Mouse (Mus musculus): ENCODE results near the gene Vsig8. TPM values are rescaled to one million over a fixed set of nuclear protein-coding genes. Genes with fewer than 3 reads are reported as not detected.

Vsig8 gene
- polyA plus RNA-seq, 1 experiment from 2014 or later = 0.39 TPM

DNA sequence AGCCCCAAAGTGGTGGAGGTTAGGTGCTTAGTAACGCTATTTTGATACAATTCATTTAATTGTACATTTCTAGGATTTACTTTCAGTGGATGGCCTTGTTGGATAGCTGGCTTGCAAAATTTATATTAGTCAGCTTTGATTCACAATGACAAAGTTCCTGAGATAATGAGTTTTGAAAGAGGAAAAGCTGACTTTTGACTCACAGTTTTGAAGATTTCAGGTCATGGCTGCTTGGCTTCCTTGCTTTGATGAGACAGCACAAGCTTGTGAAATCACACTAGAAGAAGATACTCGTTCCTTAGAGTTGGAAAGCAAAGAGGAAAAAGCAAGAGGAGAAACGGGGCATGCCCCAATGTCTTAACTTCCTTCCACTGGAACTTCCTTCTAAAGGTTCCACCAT lies 10.4 kb downstream of the Vsig8 start:
- Histone ChIP-seq H3K9ac (replicated peaks; ENCODE audit: low read depth) (no peak overlapping the region), H3K4me1 (ENCODE audit: insufficient read depth, low read depth, low read length) (peaks cover 10% of the 10 kb centered on the region), H3K27me3 (replicated peaks; ENCODE audit: insufficient read depth, low read length) (no peaks in the 10 kb centered on the region; the same call in 1 of the 2 replicates), H3K4me3 (ENCODE audit: low read depth, low read length) (no peak overlapping the region), H3K4me2 (replicated peaks; ENCODE audit: low read depth, low read length) (no peak overlapping the region), H3K36me3 (ENCODE audit: insufficient read depth, low read length) (no peaks in the 10 kb centered on the region), H3K9me3 (ENCODE audit: low read length) (no peaks in the 10 kb centered on the region), H3K27ac (ENCODE audit: low read length) (no peak overlapping the region)
- no peak for DNase-seq (ENCODE audit: low spot score)
- 67% methylated on average over 3 of the region's 3 CpGs for WGBS
- TF ChIP-seq EP300 (IDR thresholded peaks at IDR 0.05) = no peak
- TF ChIP-seq CTCF (IDR thresholded peaks at IDR 0.05) = no peak
- no peak for ATAC-seq

DNA sequence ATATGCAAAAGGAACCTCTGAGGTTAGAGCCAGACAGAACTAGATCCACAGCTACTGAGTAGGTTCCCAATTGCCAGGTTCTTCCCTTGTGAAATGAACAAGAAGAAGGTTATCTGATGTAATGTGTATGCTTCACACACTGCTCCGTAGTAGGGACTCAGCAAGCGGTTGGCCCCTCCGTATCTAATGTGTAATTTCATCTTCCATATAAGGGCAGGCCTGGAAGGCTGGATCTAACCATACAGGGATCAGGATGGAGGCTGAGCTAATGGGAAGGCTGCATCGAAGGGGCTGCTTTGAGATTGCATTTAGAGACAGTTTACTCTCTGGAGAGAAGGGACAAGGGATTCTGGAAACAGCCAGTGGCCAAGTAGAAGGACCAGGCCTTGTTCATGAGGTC lies 12.0 kb downstream of the Vsig8 start:
- no peak for ATAC-seq
- WGBS = 38% methylated on average over 4 of the region's 4 CpGs

GRCm38 (mm10) chr1:172580116-172580515 lies 24.4 kb downstream of the Vsig8 start:
- H3K4me3 ChIP-seq (ENCODE audit: low read depth, low read length) = no peak overlapping the region
- no peak overlapping the region for H3K9ac ChIP-seq (replicated peaks; ENCODE audit: low read depth)
- TF ChIP-seq EP300 (IDR thresholded peaks at IDR 0.05) (no peak), CTCF (IDR thresholded peaks at IDR 0.05) (no peak)
- H3K27me3 ChIP-seq (replicated peaks; ENCODE audit: insufficient read depth, low read length) = no peaks in the 10 kb centered on the region
- H3K9me3 ChIP-seq (ENCODE audit: low read length) = no peaks in the 10 kb centered on the region
- ATAC-seq = peak; percentile 35
- DNase-seq (ENCODE audit: low spot score) = peak; percentile 59
- H3K4me2 ChIP-seq (replicated peaks; ENCODE audit: low read depth, low read length) = no peak overlapping the region
- 48% methylated on average over 6 of the region's 6 CpGs for WGBS
- H3K4me1 ChIP-seq (ENCODE audit: insufficient read depth, low read depth, low read length) = no peaks in the 10 kb centered on the region
- no peaks in the 10 kb centered on the region for H3K36me3 ChIP-seq (ENCODE audit: insufficient read depth, low read length)
- no peak overlapping the region for H3K27ac ChIP-seq (ENCODE audit: low read length)

More for the DNA sequence above, 12.0 kb downstream of the Vsig8 start:
- Histone ChIP-seq H3K27ac (ENCODE audit: low read length) (no peak overlapping the region), H3K36me3 (ENCODE audit: insufficient read depth, low read length) (no peaks in the 10 kb centered on the region), H3K4me2 (replicated peaks; ENCODE audit: low read depth, low read length) (no peak overlapping the region), H3K9ac (replicated peaks; ENCODE audit: low read depth) (no peak overlapping the region), H3K4me3 (ENCODE audit: low read depth, low read length) (no peak overlapping the region), H3K27me3 (replicated peaks; ENCODE audit: insufficient read depth, low read length) (no peaks in the 10 kb centered on the region), H3K4me1 (ENCODE audit: insufficient read depth, low read depth, low read length) (no peaks in the 10 kb centered on the region; the same call in 1 of the 2 replicates), H3K9me3 (ENCODE audit: low read length) (no peaks in the 10 kb centered on the region)
- DNase-seq (ENCODE audit: low spot score) = peak; percentile 3
- TF ChIP-seq EP300 (IDR thresholded peaks at IDR 0.05) = no peak
- TF ChIP-seq CTCF (IDR thresholded peaks at IDR 0.05) = no peak

DNA sequence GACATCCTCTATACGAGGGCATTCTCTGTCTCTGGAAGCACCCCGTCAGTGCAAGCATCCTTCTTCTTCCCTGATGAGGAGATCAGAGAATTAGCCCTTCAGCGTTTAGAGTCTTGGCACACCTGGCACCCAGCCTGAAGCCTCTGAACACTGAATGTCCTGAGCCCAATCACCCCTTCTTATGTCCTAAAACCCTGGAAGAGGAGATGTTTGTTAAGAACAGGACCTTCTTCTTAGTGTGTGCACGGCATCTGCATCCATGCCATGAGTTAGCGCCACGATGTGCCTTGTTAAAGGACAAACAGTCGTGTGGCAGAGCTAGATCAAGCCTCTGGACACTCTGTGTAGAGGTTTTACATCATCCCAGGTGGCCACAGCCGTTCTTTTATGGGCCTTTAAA lies 26.7 kb downstream of the Vsig8 start:
- 84% methylated on average over 8 of the region's 8 CpGs for WGBS
- Histone ChIP-seq H3K27ac (ENCODE audit: low read length) (no peak overlapping the region), H3K4me3 (ENCODE audit: low read depth, low read length) (no peak overlapping the region), H3K9ac (replicated peaks; ENCODE audit: low read depth) (no peak overlapping the region), H3K36me3 (ENCODE audit: insufficient read depth, low read length) (no peaks in the 10 kb centered on the region), H3K9me3 (ENCODE audit: low read length) (no peaks in the 10 kb centered on the region), H3K4me1 (ENCODE audit: insufficient read depth, low read depth, low read length) (no peaks in the 10 kb centered on the region), H3K4me2 (replicated peaks; ENCODE audit: low read depth, low read length) (no peak overlapping the region), H3K27me3 (replicated peaks; ENCODE audit: insufficient read depth, low read length) (no peaks in the 10 kb centered on the region)
- TF ChIP-seq EP300 (IDR thresholded peaks at IDR 0.05) (no peak), CTCF (IDR thresholded peaks at IDR 0.05) (no peak)
- ATAC-seq (no peak), DNase-seq (ENCODE audit: low spot score) (no peak)

DNA sequence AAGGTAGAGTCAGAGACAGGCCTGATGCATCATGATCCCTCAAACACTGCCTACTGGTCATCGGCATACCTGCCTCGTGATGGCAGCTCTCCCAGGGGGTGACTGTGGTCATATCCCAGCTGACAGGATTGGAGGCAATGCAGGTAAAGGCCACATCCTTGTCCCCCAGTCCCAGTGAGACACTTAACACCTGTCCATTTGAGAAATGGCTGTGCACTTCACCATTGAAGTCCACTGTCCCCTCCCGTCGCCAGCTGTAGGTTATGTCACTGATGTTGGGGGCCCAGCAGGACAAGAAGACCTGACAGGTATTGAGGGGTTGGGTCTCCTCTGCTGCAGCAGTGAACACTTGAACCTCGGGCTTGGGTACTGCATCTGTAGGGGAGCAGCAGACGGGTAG lies 28.5 kb downstream of the Vsig8 start:
- 80% methylated on average over 6 of the region's 6 CpGs for WGBS
- ATAC-seq = no peak

DNA sequence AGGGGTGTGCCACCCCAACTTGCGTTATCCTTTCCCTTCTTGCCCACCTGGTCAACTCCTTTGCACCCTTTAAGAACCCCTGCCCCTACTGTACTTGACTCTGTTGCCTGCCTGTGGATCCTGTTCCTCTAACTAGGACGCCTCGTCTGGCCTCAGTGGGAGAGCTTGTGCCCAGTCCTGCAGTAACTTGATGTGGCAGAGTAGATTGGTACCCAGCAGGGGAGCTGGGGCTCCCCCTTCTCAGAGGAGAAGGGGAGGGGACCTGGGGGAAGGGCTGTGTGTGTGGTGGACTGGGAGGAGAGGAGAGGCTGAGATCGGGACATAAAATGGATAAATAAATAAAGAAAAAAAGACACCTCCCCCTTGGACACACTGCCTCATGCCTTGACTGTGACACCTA lies 29.3 kb downstream of the Vsig8 start:
- WGBS = 35% methylated on average over 4 of the region's 4 CpGs
- no peak overlapping the region for H3K4me2 ChIP-seq (replicated peaks; ENCODE audit: low read depth, low read length)

More for the DNA sequence above, 28.5 kb downstream of the Vsig8 start:
- no peak overlapping the region for H3K4me3 ChIP-seq (ENCODE audit: low read depth, low read length)
- H3K27me3 ChIP-seq (replicated peaks; ENCODE audit: insufficient read depth, low read length) = no peaks in the 10 kb centered on the region
- H3K36me3 ChIP-seq (ENCODE audit: insufficient read depth, low read length) = no peaks in the 10 kb centered on the region
- H3K4me1 ChIP-seq (ENCODE audit: insufficient read depth, low read depth, low read length) = no peaks in the 10 kb centered on the region
- TF ChIP-seq CTCF (IDR thresholded peaks at IDR 0.05) = no peak
- TF ChIP-seq EP300 (IDR thresholded peaks at IDR 0.05) = no peak
- no peak overlapping the region for H3K9ac ChIP-seq (replicated peaks; ENCODE audit: low read depth)
- no peak for DNase-seq (ENCODE audit: low spot score)
- no peak overlapping the region for H3K27ac ChIP-seq (ENCODE audit: low read length)
- H3K4me2 ChIP-seq (replicated peaks; ENCODE audit: low read depth, low read length) = no peak overlapping the region
- H3K9me3 ChIP-seq (ENCODE audit: low read length) = no peaks in the 10 kb centered on the region

More for the DNA sequence above, 29.3 kb downstream of the Vsig8 start:
- Histone ChIP-seq H3K9me3 (ENCODE audit: low read length) (no peaks in the 10 kb centered on the region), H3K9ac (replicated peaks; ENCODE audit: low read depth) (no peak overlapping the region), H3K36me3 (ENCODE audit: insufficient read depth, low read length) (no peaks in the 10 kb centered on the region), H3K4me3 (ENCODE audit: low read depth, low read length) (no peak overlapping the region), H3K27ac (ENCODE audit: low read length) (no peak overlapping the region), H3K4me1 (ENCODE audit: insufficient read depth, low read depth, low read length) (no peaks in the 10 kb centered on the region), H3K27me3 (replicated peaks; ENCODE audit: insufficient read depth, low read length) (no peaks in the 10 kb centered on the region)
- TF ChIP-seq EP300 (IDR thresholded peaks at IDR 0.05) (no peak), CTCF (IDR thresholded peaks at IDR 0.05) (no peak)
- DNase-seq (ENCODE audit: low spot score) (no peak), ATAC-seq (no peak)
